Comparison of ENCODE assay signal across 29 mouse cellular contexts in the genomic region with DNA sequence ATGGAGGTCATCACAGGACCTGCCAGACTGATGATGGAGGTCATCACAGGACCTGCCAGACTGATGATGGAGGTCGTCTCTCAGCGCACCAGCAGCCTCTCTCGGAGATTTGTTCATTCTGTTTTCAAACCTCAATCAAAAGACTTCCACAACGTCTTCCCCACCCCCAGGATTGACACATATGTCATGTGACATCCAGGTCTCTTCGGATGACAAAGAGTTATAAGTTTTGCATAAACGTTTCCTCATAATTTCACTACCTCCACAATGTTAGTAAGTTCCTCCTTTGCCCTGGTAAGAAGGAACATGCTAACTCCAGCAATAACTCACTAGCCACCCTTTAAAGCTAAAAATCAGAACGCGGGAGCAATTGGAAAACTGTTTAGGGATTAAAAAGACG. TPM values are rescaled to one million over a fixed set of nuclear protein-coding genes. Genes with fewer than 3 reads are reported as not detected.
DNase-seq lines count a peak whose midpoint lies in the region; ATAC-seq and TF ChIP-seq lines count a peak whose summit lies in the region.
"Had no signal": no experiment of that assay in that cellular context is flagged by ENCODE, and none has a peak within 500 bp of the region (broad histone marks: within the 10 kb centered on the region; RNA-seq: fewer than 3 reads in every experiment).

No protein-coding gene starts in this region.

- TF ChIP-seq EP300 in CH12.LX (IDR thresholded peaks at IDR 0.05; ENCODE audit: low read length): no peak

- in situ Hi-C loops in CH12.LX (cut with MboI; ENCODE audit: low pct_ligation_motif_present, low pct_unique_long_range_greater_than_20kb, low sequenced_read_pairs): no loop called here

- H3K9ac ChIP-seq in CH12.LX (ENCODE audit: insufficient read depth, low read depth): no peak overlapping the region
- no peak overlapping the region for H3K9ac ChIP-seq in forebrain, postnatal 0 days
- H3K9ac ChIP-seq: forebrain, embryonic 13.5 days; heart, embryonic 13.5 days; limb, embryonic 15.5 days; liver, embryonic 14.5 days; lung, embryonic 15.5 days had no signal

- no peak overlapping the region for H3K4me2 ChIP-seq in CH12.LX (ENCODE audit: insufficient read depth, low read depth, poor library complexity, severe bottlenecking)
- no peak overlapping the region for H3K4me2 ChIP-seq in forebrain, postnatal 0 days (ENCODE audit: low read depth)
- H3K4me2 ChIP-seq: forebrain, embryonic 13.5 days; heart, embryonic 13.5 days; limb, embryonic 15.5 days; lung, embryonic 15.5 days had no signal

- H3K27me3 ChIP-seq in CH12.LX (replicated peaks): no peaks in the 10 kb centered on the region
- peaks cover 14% of the 10 kb centered on the region for H3K27me3 ChIP-seq in forebrain, postnatal 0 days (ENCODE audit: insufficient read depth, low read length)

- ATAC-seq in megakaryocyte progenitor cell, adult 5-6 weeks (replicated peaks; ENCODE audit: poor library complexity): peak; percentile 75
- no peak for ATAC-seq in forebrain, postnatal 0 days
- ATAC-seq: activated CD4-positive, CD25-positive, alpha-beta regulatory T cell, adult 4 months; forebrain, embryonic 13.5 days; hindbrain, embryonic 16.5 days had no signal

- dilution Hi-C loops in CH12.LX (cut with MboI; ENCODE audit: extremely low pct_ligation_motif_present, extremely low pct_unique_long_range_greater_than_20kb, low sequenced_read_pairs): no loop called here

- no peaks in the 10 kb centered on the region for H3K36me3 ChIP-seq in CH12.LX (replicated peaks in 1 of 2; ENCODE audit: control insufficient read depth in 1 of 2, insufficient read depth in 1 of 2, low read length in 1 of 2)
- no peaks in the 10 kb centered on the region for H3K36me3 ChIP-seq in forebrain, postnatal 0 days (ENCODE audit: insufficient read depth)
- H3K36me3 ChIP-seq: heart, embryonic 13.5 days; hindbrain, embryonic 10.5 days; limb, embryonic 10.5 days; limb, embryonic 15.5 days; lung, embryonic 15.5 days had no signal

- no peak for TF ChIP-seq RAD21 in CH12.LX (IDR thresholded peaks at IDR 0.05; ENCODE audit: low read depth, low read length)

- no peak overlapping the region for H3K4me3 ChIP-seq in CH12.LX (replicated peaks in 1 of 3; ENCODE audit: low read depth in 2 of 3, low read length in 2 of 3, poor library complexity in 1 of 3)
- H3K4me3 ChIP-seq in forebrain, postnatal 0 days (ENCODE audit: low read depth, low read length): no peak overlapping the region
- H3K4me3 ChIP-seq: forebrain, embryonic 13.5 days; heart, adult 2 months; heart, embryonic 13.5 days; hindbrain, embryonic 10.5 days; layer of hippocampus, adult 2 months; limb, embryonic 10.5 days; limb, embryonic 15.5 days; lung, embryonic 15.5 days had no signal

- H3K27ac ChIP-seq in CH12.LX (ENCODE audit: insufficient read depth, low read depth): no peak overlapping the region
- H3K27ac ChIP-seq in forebrain, postnatal 0 days (ENCODE audit: low read depth, low read length): no peak overlapping the region
- H3K27ac ChIP-seq: forebrain, embryonic 13.5 days; heart, adult 2 months; heart, embryonic 13.5 days; hindbrain, embryonic 10.5 days; layer of hippocampus, adult 2 months; limb, embryonic 10.5 days; limb, embryonic 15.5 days; liver, embryonic 14.5 days; lung, embryonic 15.5 days had no signal

- H3K79me2 ChIP-seq in CH12.LX (replicated peaks; ENCODE audit: control insufficient read depth, extremely low read depth, insufficient read depth, poor library complexity, severe bottlenecking): no peaks in the 10 kb centered on the region

- peaks cover 0 to 9% of the 10 kb centered on the region in 2 experiments; a peak in 2 of 4 replicates for H3K4me1 ChIP-seq in CH12.LX (ENCODE audit: control insufficient read depth in 1 of 2, insufficient read depth in 2 of 2)
- no peaks in the 10 kb centered on the region for H3K4me1 ChIP-seq in forebrain, postnatal 0 days (ENCODE audit: insufficient read depth)

- no peak for TF ChIP-seq POLR2A in CH12.LX (IDR thresholded peaks at IDR 0.05; ENCODE audit: low read depth, low read length)

- peak; percentile 47 for DNase-seq in lung, postnatal 36 days
- DNase-seq in lung, postnatal 25 days (ENCODE audit: low spot score): no peak
- DNase-seq in CH12.LX (ENCODE audit: extremely low read depth): peak; percentile 4
- no peak for DNase-seq in heart, postnatal 4 days
- DNase-seq in thymus, postnatal 0 days (ENCODE audit: low spot score): no peak
- no peak for DNase-seq in forebrain, postnatal 0 days
- DNase-seq: adrenal gland, postnatal 36 days; cerebellum, adult 8-10 months; cerebellum, postnatal 25 days; gastrocnemius, postnatal 25 days; heart, adult 2 months; heart, postnatal 10 days; kidney, adult 18-20 months; kidney, postnatal 36 days; lung, postnatal 4 days; midbrain, embryonic 14.5 days; right cerebral cortex, adult 18-20 months; thymus, postnatal 25 days had no signal

- no peaks in the 10 kb centered on the region for H3K9me3 ChIP-seq in CH12.LX (replicated peaks; ENCODE audit: low read length)
- no peaks in the 10 kb centered on the region for H3K9me3 ChIP-seq in forebrain, postnatal 0 days (ENCODE audit: low read length)
- H3K9me3 ChIP-seq: forebrain, embryonic 13.5 days; heart, embryonic 13.5 days; hindbrain, embryonic 10.5 days; limb, embryonic 10.5 days; limb, embryonic 15.5 days; lung, embryonic 15.5 days had no signal

- no peak for TF ChIP-seq CTCF in CH12.LX (conservative IDR thresholded peaks at IDR 0.05 in 1 of 2, IDR thresholded peaks at IDR 0.05 in 1 of 2; ENCODE audit: low read depth in 2 of 2, low read length in 2 of 2)
- no peak for TF ChIP-seq CTCF in forebrain, postnatal 0 days (IDR thresholded peaks at IDR 0.05; ENCODE audit: low read depth)

- WGBS in forebrain, postnatal 0 days: 93% methylated on average over 9 of the region's 9 CpGs

TF ChIP-seq in CH12.LX, 34 proteins besides CTCF, POLR2A, EP300 and RAD21:
- no peak for TF ChIP-seq ZKSCAN1 (IDR thresholded peaks at IDR 0.05; ENCODE audit: borderline replicate concordance, low read depth, low read length)
- TF ChIP-seq SMC3 (IDR thresholded peaks at IDR 0.05; ENCODE audit: low read depth, low read length): no peak
- TF ChIP-seq POLR2AphosphoS2 (IDR thresholded peaks at IDR 0.05; ENCODE audit: low read depth, low read length): no peak
- no peak for TF ChIP-seq NELFE (IDR thresholded peaks at IDR 0.05; ENCODE audit: low read depth, low read length)
- TF ChIP-seq SIN3A (IDR thresholded peaks at IDR 0.05; ENCODE audit: low read length): no peak
- no peak for TF ChIP-seq MAX (IDR thresholded peaks at IDR 0.05; ENCODE audit: low read length)
- TF ChIP-seq ELF1 (IDR thresholded peaks at IDR 0.05; ENCODE audit: low read depth, low read length): no peak
- no peak for TF ChIP-seq UBTF (IDR thresholded peaks at IDR 0.05; ENCODE audit: low read depth, low read length)
- TF ChIP-seq JUND (conservative IDR thresholded peaks at IDR 0.05; ENCODE audit: low read depth, low read length): no peak
- no peak for TF ChIP-seq E2F4 (IDR thresholded peaks at IDR 0.05; ENCODE audit: insufficient replicate concordance, low read depth, low read length)
- TF ChIP-seq GABPA (IDR thresholded peaks at IDR 0.05; ENCODE audit: insufficient replicate concordance, low read depth, low read length): no peak
- no peak for TF ChIP-seq HCFC1 (IDR thresholded peaks at IDR 0.05; ENCODE audit: low read depth, low read length)
- TF ChIP-seq BHLHE40 (IDR thresholded peaks at IDR 0.05; ENCODE audit: low read depth, low read length): no peak
- TF ChIP-seq ZNF384 (IDR thresholded peaks at IDR 0.05; ENCODE audit: low read depth, low read length): no peak

RNA-seq across cellular contexts. Expression of gene Plbd1, which starts 2.5 kb away (rescaled TPM):
- total RNA-seq in CH12.LX (2012; rRNA removed) (not detected in 2 replicates), CH12.LX (2014; rRNA removed) (not detected in 2 replicates)
- polyA plus RNA-seq in CH12.LX (2012; ENCODE audit: insufficient read length, low read depth): not detected in 2 replicates
- total RNA-seq in megakaryocyte progenitor cell, adult 5-6 weeks (2015): 12.0 and 16.3 TPM in 2 replicates
- total RNA-seq in megakaryocyte progenitor cell, adult 5-6 weeks (2017): 10.5 and 10.8 TPM in 2 replicates
- total RNA-seq in heart, postnatal 4 days (2021): 10 to 100 TPM; 20.7 to 23.6 TPM
- 21.6 and 22.7 TPM in 2 replicates for polyA plus RNA-seq in thymus, postnatal 0 days (2015; fragmentation: Nextera tagmentation; extraction: Ambion mirVana)
- 0.19 TPM in 1 of 2 replicates, not detected in the other for total RNA-seq in forebrain, postnatal 0 days (2014; rRNA removed)
- 0.26 and 0.40 TPM in 2 replicates for polyA plus RNA-seq in forebrain, postnatal 0 days (2015; fragmentation: Nextera tagmentation; extraction: Ambion mirVana)

Comparison
In these comparisons a context has a peak if more than half of its experiments do, and no peak if none do; other contexts are left out.
1. DNase-seq: peak in lung, postnatal 36 days (single experiment) and CH12.LX (single experiment); none in lung, postnatal 25 days (single experiment), heart, postnatal 4 days (single experiment), thymus, postnatal 0 days (single experiment) and forebrain, postnatal 0 days (single experiment).